Mouse (Mus musculus): Measurements from ENCODE around the gene Ykt6.
"Not testable (repeated sequence)": the region's sequence is repeated elsewhere in the genome, so short reads cannot be mapped to it uniquely, and the experiment has no call there.

The Ykt6 gene

DNA sequence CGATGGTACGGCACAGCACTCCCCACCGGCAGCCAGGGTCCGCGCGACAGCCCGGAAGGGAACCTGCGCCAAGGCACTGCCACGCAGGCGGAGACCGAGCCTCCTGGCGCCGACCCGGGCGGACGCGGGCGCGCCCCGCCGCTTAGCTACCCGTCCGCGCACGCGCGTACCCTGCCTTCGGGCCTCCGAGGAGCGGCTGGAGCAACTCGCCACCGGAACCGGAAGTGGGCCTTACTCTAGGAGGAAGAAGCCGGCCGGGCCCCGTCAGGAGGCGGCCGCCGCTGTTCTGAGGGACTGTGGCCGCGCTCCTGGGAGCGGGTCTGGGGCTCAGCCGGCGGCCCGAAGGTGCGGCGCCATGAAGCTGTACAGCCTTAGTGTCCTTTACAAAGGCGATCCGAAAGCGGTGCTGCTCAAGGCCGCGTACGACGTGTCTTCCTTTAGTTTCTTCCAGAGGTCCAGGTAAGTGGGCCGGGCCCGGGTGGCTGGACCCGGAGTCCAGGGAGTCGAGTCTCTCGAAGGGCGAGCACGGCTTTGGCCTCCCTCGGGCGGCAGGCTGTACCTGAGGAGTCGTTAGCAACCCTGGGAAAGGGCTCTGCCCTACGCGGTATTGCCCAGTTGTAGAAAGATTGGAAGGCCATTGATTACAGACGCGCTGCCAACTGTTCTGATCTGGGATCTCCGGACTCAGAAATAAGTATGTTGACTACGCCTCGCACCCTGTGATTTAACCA, at the start of gene Ykt6:
TSS of gene Ykt6 (plus strand) at position 148 of the 731 bp plus-strand sequence.
- peak; percentile 89 to 92 for DNase-seq (ENCODE audit: low spot score in 2 of 2)

DNA sequence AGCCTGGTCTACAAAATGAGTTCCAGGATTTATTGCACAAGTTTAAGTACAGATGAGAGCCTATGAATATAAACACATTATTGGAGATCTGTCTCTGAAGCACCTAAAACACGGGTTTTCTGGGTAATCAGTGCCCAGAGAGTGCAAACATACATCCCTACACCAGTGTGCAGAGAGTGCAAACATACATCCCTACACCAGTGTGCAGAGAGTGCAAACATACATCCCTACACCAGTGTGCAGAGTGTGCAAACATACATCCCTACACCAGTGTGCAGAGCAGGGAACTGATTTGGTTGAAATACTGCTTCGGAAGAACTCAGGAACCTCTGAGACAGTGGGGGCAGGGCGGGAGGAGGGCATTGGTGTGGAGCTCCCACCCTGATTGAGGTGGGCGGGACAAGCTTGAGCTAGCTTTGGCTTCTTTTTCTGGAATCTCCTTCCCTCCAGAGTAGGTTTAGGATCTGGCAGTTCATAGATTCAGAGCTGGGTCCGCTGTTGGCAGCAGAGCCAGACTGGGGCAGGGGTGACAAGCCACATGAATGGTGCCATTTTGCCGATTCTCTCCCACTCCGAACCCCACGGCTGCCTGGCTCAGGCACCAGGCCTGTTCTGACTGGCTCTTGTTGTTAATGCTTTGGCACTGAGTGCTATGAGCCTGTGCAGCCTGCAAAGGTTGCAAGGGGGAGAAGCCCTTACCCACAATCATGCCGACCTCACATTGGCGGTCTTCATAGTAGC, 49.5 kb upstream of the Ykt6 start:
- peak in 1 of 2 experiments; percentile 20 for DNase-seq (ENCODE audit: low spot score in 2 of 2)

DNA sequence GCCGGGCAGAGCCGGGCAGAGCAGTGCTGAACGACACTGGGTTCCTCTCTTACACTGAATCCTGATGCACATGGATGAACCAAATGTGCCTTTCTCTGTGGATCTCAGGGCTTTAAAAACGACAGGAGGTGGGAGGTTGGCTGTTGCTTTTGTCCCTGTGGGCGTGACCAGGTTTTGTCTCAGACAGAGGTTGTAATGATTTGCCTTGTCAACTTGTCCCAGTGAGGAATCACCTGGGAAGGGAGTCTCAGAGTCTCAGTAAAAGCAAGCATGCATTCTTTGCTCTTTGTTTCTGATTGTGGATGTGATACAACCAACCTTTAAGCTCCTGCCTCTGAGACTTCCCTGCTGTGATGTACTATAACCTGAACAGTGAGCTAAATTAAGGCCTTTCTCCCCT, 48.4 kb upstream of the Ykt6 start:
- DNase-seq (ENCODE audit: low spot score in 2 of 2), result no peak

DNA sequence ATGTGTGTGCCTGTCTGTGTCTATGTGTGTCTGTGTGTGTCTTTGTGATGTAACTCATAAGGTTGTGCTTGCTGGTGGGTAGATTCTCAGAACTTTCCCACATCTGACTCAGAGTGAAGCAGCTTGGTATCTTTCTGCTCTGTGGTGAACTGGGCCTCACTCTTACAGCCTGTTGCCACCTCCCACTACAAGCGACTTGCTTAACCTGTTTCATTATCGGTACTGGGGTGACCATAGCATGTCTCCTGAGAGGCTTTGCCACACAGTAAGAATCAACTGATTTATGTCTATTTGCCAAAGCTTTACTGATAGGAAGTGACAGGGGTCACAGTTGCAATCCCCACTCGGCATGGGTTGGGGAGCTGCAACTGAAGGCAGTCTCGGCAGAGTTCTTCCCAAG, 46.9 kb upstream of the Ykt6 start:
- DNase-seq (ENCODE audit: low spot score in 2 of 2), result no peak

DNA sequence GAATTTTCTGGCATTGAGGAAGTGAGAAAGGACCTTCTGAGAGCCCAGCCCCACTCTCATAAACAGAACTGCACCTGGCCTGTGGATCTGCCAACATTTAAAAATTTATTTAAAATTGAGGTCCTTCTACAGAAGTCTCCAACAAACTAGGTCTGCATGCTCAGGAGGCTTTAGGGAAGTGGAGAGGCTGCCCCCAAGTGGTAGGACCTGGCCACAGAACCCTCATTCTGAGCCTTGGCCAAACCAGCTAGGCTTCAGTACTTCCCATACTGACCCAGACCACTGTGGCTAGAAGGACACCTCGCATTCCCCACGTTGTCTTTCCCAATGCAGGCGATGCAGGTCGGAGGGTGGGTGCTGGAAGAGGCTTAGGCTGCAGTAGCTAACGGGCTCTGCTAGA, 42.9 kb upstream of the Ykt6 start:
- DNase-seq (ENCODE audit: low spot score in 2 of 2), result peak in 1 of 2 experiments; percentile 61

DNA sequence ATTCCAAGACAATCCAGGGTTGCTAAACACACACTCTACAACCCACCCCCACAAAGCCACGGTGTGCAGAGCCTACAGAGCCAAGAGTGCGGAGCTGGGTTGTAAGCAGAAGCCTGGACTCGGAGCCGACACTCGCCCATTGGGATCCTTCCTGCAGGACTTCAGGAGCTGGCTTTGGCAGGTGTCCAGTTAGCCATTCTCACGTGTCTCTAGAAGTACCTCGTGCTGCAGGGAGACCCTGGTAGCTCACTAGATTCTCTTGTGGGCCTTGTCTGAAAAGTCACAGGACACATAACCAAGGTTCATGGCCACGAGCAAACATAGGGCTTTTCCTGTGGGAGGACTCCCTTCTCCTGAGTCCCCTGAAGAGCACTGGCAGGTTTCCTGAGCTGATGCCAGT, 42.2 kb upstream of the Ykt6 start:
- DNase-seq (ENCODE audit: low spot score in 2 of 2), result no peak

DNA sequence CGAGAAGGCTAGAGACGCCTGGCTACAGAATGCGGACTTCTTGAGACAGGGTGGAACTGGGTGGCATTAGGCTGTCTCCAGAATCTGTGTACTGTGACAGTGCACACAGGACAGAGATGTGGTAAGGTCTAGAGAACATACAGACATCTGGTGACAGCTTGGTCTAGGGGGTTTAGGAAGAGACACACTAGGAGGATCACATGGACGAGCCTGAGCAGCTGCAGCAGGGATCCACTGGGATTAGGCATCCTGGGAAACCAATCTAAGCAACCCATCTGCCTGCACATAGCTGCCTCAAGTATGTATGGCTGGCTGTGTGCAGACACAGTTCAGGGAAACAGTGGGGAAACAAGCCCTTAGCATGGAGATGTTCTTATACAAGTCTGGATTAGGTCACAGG, 41.6 kb upstream of the Ykt6 start:
- no peak for DNase-seq (ENCODE audit: low spot score in 2 of 2)

DNA sequence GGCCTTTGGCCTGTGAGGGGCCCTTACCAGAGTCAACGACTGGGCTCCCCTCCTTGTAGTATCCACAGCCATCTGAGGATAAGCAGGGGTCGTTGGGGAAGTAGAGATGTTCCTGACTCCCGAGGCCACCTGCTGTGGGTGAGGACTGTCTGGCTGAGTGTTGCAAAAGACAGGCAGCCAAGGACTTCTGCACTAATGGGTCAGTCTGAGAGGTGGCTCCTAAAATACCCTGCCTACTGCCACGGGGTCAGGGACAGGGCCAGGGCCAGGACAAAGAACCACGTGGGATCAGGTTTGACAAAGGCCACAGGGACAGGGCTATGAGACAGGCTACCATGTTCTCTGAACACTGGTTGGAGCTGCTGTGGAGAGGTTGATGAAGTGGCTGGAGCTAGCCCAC, 40.6 kb upstream of the Ykt6 start:
- DNase-seq (ENCODE audit: low spot score in 2 of 2), result no peak

DNA sequence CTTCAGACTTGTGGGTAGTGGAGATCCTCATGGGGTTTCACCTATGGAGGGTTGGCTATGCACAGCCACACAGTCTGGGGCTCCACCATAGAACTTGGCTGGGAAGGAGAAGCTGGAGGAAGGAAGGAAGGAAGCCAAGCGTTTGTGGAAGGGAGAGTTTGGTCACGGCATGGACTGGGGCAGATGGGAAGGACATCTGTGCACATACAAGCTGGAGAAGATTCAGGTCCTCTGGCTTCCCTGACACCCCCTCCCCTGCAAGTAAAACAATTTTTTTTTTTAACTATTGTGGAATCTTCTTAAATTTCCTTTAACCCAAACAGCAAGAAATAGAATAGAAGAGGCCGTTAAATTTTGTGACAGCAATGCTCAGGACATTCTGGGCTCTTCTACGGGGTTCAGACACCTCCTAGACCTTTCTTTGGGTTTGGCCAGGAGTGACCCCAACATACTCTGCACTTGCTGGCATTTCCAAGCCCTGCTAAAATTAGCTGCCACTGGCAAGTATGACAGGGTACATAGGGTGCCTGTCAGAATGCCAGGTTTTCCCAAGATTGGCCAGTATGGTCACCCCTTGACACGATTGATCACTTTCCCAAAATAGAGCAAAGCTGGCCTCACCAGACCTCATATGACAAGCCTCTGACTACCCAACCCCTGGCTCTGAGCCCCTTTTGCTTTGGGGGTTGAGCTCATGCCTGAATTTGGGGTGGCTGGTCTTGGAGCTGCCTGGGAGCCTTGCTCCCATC, 39.9 kb upstream of the Ykt6 start:
- DNase-seq (ENCODE audit: low spot score in 2 of 2), result no peak

DNA sequence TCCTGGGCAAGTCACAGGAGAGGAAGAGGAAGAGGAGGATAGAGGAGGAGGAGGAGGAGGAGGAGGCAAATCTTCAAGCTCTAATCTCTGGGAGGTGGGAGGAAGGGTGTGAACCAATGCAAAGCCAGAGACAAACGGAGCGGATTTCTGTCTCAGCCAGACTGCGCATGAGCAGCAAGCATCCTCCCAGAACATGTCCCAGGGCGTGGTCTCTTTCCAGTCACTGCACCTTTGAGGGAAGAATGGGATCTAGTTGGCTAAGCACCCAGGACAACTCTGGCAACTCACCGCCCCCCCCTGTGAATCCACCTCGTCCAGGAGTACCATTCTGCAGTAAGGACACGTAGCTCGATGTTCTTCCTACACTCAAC, 39.3 kb upstream of the Ykt6 start:
- DNase-seq (ENCODE audit: low spot score in 2 of 2), result no peak

DNA sequence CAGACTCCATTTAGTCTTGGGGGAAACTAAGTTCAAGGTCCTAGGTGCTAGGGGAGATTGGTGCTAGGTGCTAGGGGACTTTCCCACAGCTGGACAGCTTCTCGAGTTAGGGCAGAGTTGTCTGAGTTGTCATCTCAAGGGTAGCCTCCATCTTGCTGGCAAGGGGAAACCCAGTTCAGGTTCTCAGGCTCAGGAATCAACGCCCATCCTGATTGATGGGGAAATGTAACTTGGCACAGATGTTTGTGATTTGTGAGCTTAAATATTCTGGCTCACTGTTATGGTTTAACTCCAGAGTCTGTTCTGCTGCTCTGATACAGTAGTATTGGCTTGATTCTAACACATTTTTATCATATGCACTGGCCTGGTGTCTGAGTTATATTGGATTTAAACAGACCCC, 37.4 kb upstream of the Ykt6 start:
- DNase-seq (ENCODE audit: low spot score in 2 of 2), result no peak

DNA sequence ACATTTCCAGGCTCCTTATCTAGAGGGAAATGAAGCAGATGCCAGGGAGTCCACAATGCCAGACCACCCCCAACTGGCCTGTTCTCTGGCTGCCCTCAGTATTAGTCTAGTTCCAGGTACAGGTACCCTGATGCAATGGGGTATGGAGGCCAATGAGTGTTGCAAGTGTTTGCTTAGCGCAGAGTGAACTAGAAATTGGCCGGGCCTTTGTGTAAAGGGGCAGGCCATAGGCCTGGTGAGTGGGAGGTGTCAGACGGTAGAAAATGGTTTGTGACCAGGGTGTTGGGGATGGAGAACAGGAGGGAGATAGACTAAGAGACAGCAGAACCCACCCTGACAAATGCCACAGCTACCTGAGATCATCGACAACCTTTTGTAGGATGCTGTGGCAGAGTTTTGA, 35.9 kb upstream of the Ykt6 start:
- no peak for DNase-seq (ENCODE audit: low spot score in 2 of 2)

DNA sequence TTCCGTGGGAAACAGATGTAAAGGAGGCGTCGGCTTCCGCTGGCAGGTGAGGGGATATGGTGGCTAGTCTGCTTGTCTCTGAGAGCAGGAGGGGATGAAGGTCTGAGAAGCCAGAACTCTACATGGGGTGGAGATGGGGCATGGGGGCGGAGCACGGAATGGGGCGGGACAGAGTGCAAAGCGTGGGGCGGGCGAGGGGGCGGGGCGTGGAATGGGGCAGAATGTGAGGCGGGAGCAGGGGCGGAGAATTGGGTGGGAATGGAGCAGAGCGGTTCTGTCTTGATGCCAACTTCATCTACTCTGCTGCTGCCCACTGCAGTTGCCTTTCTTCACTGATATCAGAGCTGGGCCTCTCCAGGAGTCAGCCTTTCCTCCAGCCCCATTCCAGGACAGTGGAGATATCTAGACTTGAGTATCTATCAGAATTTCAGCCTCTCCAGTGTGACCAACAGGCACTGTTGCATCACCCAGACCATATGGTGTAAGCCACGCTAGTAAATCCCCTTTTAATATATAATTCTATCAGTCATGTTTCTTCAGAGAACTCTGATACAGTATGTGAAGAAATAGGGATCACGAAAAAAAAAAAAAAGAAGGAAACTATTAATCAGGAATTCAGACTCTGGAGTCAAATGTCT, 35.1 kb upstream of the Ykt6 start:
- no peak for DNase-seq (ENCODE audit: low spot score in 2 of 2)

DNA sequence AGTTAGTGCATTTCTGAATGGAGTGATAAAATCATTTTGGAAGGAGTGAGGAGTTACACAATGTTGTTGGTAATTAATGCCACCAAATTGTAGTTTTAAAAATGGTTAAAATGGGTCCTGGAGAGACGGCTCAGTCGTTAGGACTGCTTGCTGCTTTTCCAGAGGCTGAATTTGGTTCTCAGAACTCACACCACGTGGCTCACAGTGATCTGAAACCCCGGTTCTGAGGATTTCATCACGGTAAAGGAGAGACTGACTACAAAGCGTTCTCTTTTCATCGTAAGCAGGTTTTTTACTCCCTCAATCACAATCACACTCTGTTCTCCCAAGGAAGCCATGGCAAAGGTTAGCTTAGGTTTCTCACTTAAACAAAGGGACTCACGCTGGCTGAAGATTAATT, 30.8 kb upstream of the Ykt6 start:
- DNase-seq (ENCODE audit: low spot score in 2 of 2), result no peak

DNA sequence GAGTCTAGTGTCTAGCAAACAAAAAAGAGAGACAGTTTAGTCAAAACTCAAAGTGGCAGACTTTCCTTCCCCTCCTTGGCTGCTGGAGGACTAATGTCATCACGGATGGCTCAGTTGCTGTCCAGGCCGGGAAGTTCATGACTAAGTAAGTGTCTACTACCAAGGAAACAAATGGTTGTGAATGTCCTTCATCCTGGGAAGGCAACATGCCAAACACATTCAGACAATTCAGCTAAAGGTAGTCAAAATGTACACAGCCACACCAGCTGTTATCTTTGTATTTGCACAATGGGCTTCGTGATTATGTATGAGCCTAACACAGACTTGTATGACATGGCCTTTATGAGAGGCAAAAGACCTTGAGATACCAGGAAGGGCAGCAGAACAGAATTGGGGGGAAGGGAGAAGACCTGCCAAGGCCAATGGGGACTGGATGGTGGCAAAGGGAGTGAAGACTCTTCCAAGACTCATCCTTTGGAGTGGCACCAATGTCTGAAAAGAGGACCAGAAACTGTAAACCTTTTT, 28.7 kb upstream of the Ykt6 start:
- DNase-seq (ENCODE audit: low spot score in 2 of 2), result no peak

DNA sequence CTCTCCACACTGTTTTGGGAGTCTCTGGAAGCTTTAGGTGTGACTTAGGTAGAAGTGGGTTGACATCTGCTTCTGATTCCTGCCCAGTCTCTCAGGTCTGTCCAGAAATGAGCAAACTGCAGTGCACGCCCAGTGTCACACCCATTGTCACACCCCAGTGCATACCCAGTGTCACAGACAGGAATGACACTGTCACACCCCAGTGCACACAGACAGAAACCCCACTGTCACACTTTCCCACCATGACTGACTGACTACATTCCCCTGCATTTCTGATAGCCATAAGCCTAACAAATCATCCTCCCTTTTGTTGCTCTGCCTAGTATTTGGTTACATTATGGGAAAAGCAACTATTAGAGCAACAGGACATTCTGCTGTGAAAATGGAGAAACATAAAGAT, 24.9 kb upstream of the Ykt6 start:
- no peak for DNase-seq (ENCODE audit: low spot score in 2 of 2)

DNA sequence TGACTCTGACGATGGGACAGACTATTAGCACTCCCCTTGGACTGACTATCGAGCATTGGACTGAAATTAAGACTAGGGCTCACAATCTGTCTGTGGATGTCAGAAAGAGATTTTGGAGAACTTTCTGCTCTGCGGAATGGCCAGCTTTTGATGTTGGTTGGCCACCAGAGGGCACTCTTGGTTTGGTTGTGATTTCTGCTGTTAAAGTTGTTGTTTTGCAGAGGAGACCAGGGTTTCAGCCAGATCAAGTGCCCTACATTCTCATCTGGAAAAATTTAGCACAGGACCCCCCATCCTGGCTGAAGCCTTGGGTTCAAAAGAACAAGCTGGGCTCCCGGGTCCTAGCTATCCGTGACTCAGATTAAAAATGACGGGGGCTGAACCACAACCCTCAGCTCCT, 23.5 kb upstream of the Ykt6 start:
- not testable (repeated sequence) for DNase-seq (ENCODE audit: low spot score in 2 of 2)

DNA sequence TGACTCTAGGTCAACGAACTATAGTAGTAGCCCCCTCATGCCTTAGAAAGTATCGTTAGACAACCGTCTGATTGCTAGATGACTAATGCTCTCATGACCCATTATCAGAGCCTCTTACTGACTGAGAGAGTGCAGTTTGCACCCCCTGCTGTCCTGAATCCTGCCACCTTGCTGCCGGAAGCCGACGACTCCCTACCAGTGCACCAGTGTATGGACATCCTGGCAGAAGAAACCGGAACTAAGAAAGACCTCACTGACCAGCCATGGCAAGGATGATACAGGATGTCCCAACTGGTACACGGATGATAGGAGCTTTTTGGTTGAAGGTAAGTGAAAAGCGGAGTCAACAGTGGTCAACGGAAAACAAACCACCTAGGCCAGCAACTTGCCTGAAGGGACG, 21.0 kb upstream of the Ykt6 start:
- DNase-seq (ENCODE audit: low spot score in 2 of 2), result not testable (repeated sequence)

DNA sequence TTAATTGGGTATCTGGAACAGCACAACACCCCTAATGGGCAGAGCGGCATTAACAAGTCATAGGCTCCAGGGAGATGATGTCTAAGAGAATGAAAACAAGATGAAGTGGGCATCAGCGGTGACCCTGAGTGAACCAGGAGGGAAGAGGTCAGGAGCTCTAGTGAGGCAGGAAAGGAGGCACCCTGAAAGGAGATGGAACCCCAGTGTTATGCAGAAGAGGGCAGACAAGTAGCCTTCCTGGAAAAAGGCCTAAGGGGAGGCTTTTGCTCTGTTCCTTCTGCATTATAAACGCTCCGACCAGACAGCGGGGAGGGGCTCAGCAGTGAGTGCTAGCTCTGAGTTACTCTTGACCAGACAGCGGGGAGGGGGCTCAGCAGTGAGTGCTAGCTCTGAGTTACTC, 12.5 kb upstream of the Ykt6 start:
- DNase-seq (ENCODE audit: low spot score in 2 of 2), result no peak

DNA sequence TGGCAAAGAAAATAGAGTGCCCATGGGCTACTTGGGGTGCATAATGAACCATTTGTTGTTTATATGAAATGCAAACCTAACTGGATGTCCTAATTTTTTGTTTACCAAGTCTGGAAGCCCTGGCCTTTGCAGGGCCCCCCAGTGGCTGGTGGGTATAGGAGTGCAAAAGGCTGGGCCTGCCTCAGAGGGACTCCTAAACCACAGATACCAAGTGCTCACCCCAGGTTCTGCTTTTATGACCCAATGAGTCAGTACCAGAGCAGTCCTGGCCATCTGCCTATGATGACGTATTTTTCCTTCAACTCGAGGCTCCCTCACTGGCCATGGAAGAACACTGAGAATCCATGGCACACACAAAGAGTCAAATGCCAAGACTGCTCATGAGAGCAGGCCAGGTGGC, 10.4 kb upstream of the Ykt6 start:
- no peak for DNase-seq (ENCODE audit: low spot score in 2 of 2)

DNA sequence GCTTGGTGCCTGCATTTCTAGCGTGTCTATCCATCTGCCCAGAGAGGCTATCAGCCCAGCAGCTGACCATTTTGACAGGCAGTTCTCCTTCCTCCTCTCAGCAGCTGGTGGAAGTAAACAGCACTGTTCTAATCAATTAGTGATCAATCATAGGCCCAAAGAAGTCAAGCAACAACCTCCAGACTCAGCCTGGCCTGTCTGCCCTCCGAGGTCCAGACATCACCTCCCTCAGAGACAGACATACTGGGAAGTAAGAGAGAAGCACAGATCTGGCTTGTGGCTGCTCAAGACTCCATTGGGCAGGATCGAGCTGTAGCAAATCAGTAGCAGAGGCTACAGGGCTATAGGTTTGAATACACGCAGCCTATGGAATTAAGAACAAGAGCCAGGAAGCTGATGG, 7.7 kb upstream of the Ykt6 start:
- DNase-seq (ENCODE audit: low spot score in 2 of 2), result no peak

Measured in cerebellum, postnatal 4 days (tissue).